Mouse (Mus musculus): ENCODE measurements around the gene Kbtbd7. TPM values are rescaled to one million over a fixed set of nuclear protein-coding genes. Genes with fewer than 3 reads are reported as not detected.
"Not testable (repeated sequence)": the region's sequence is repeated elsewhere in the genome, so short reads cannot be mapped to it uniquely, and the experiment has no call there.

Kbtbd7 gene
- polyA plus RNA-seq, 1 experiment from 2014 or later: 5.1 TPM

GRCm38 (mm10) chr14:79420083-79420685 lies 6.1 kb upstream of the Kbtbd7 start:
- WGBS (ENCODE audit: missing documents): 96% methylated on average over 20 of the region's 20 CpGs
- no peak overlapping the region for H3K4me3 ChIP-seq (ENCODE audit: inconsistent target)

GRCm38 (mm10) chr14:79426730-79427365 lies 537 bp downstream of the Kbtbd7 start:
- not testable (repeated sequence) for H3K4me3 ChIP-seq (ENCODE audit: inconsistent target); H3K36me3 ChIP-seq (ENCODE audit: inconsistent target); H3K27ac ChIP-seq
- peaks cover 13% of the 10 kb centered on the region; the same call in 1 of the 2 replicates for H3K79me2 ChIP-seq (ENCODE audit: inconsistent target)
- WGBS (ENCODE audit: missing documents): no CpG with 5 or more reads among the region's 59 CpGs

More at GRCm38 (mm10) chr14:79420083-79420685, 6.1 kb upstream of the Kbtbd7 start:
- H3K27ac ChIP-seq: no peak overlapping the region
- H3K36me3 ChIP-seq (ENCODE audit: inconsistent target): peaks cover 8% of the 10 kb centered on the region; the same call in 1 of the 2 replicates
- no peaks in the 10 kb centered on the region for H3K79me2 ChIP-seq (ENCODE audit: inconsistent target)

GRCm38 (mm10) chr14:79434068-79434467 lies 7.8 kb downstream of the Kbtbd7 start:
- Histone ChIP-seq H3K27ac (no peak overlapping the region), H3K36me3 (ENCODE audit: inconsistent target) (no peaks in the 10 kb centered on the region), H3K79me2 (ENCODE audit: inconsistent target) (no peaks in the 10 kb centered on the region; the same call in 1 of the 2 replicates), H3K4me3 (ENCODE audit: inconsistent target) (no peak overlapping the region)
- 100% methylated on average over 1 of the region's 1 CpGs for WGBS (ENCODE audit: missing documents)

GRCm38 (mm10) chr14:79440655-79441054 lies 14.3 kb downstream of the Kbtbd7 start:
- no peaks in the 10 kb centered on the region for H3K79me2 ChIP-seq (ENCODE audit: inconsistent target)
- no peaks in the 10 kb centered on the region for H3K36me3 ChIP-seq (ENCODE audit: inconsistent target)
- no peak overlapping the region for H3K27ac ChIP-seq
- H3K4me3 ChIP-seq (ENCODE audit: inconsistent target): no peak overlapping the region
- 88% methylated on average over 2 of the region's 2 CpGs for WGBS (ENCODE audit: missing documents)

GRCm38 (mm10) chr14:79441441-79441840 lies 15.1 kb downstream of the Kbtbd7 start:
- Histone ChIP-seq H3K79me2 (ENCODE audit: inconsistent target) (no peaks in the 10 kb centered on the region), H3K4me3 (ENCODE audit: inconsistent target) (no peak overlapping the region), H3K36me3 (ENCODE audit: inconsistent target) (no peaks in the 10 kb centered on the region), H3K27ac (peak overlapping the region; percentile 55)
- WGBS (ENCODE audit: missing documents): 2% methylated on average over 4 of the region's 5 CpGs

GRCm38 (mm10) chr14:79444601-79445000 lies 18.3 kb downstream of the Kbtbd7 start:
- Histone ChIP-seq H3K4me3 (ENCODE audit: inconsistent target) (no peak overlapping the region), H3K79me2 (ENCODE audit: inconsistent target) (no peaks in the 10 kb centered on the region), H3K36me3 (ENCODE audit: inconsistent target) (no peaks in the 10 kb centered on the region), H3K27ac (no peak overlapping the region)
- WGBS (ENCODE audit: missing documents): 91% methylated on average over 9 of the region's 9 CpGs

GRCm38 (mm10) chr14:79445055-79445620 lies 18.8 kb downstream of the Kbtbd7 start:
- Histone ChIP-seq H3K4me3 (ENCODE audit: inconsistent target) (no peak overlapping the region), H3K79me2 (ENCODE audit: inconsistent target) (no peaks in the 10 kb centered on the region), H3K36me3 (ENCODE audit: inconsistent target) (no peaks in the 10 kb centered on the region), H3K27ac (no peak overlapping the region)
- WGBS (ENCODE audit: missing documents): 70% methylated on average over 16 of the region's 16 CpGs

GRCm38 (mm10) chr14:79451681-79452590 lies 25.6 kb downstream of the Kbtbd7 start, which contains the start of gene Kbtbd6:
Kbtbd6 (plus strand) TSS chr14:79451835.
- H3K27ac ChIP-seq; H3K79me2 ChIP-seq (ENCODE audit: inconsistent target); H3K36me3 ChIP-seq (ENCODE audit: inconsistent target): not testable (repeated sequence)
- WGBS (ENCODE audit: missing documents): 2% methylated on average over 26 of the region's 89 CpGs
- peak within 1 kb of the TSS; percentile 28 for H3K4me3 ChIP-seq (ENCODE audit: inconsistent target)

- H3K36me3 ChIP-seq (ENCODE audit: inconsistent target); H3K27ac ChIP-seq; H3K4me3 ChIP-seq (ENCODE audit: inconsistent target); H3K79me2 ChIP-seq (ENCODE audit: inconsistent target): not testable (repeated sequence)
- WGBS (ENCODE audit: missing documents): 94% methylated on average over 4 of the region's 10 CpGs
Measured at GRCm38 (mm10) chr14:79452591-79452934, 26.3 kb downstream of the Kbtbd7 start.

- no peak overlapping the region for H3K4me3 ChIP-seq (ENCODE audit: inconsistent target)
- whole genome bisulfite sequencing (ENCODE audit: missing documents): 60% methylated on average over 1 of the region's 1 CpGs
- H3K36me3 ChIP-seq (ENCODE audit: inconsistent target): peaks cover 26% of the 10 kb centered on the region; the same call in 1 of the 2 replicates
- no peak overlapping the region for H3K27ac ChIP-seq
- no peaks in the 10 kb centered on the region for H3K79me2 ChIP-seq (ENCODE audit: inconsistent target)
Measured at GRCm38 (mm10) chr14:79460401-79460800, 34.1 kb downstream of the Kbtbd7 start.

- Histone ChIP-seq H3K4me3 (ENCODE audit: inconsistent target) (no peak overlapping the region), H3K36me3 (ENCODE audit: inconsistent target) (peaks cover 27% of the 10 kb centered on the region; the same call in 1 of the 2 replicates), H3K27ac (no peak overlapping the region), H3K79me2 (ENCODE audit: inconsistent target) (no peaks in the 10 kb centered on the region)
- 43% methylated on average over 4 of the region's 4 CpGs for WGBS (ENCODE audit: missing documents)
Measured at GRCm38 (mm10) chr14:79460988-79461387, 34.7 kb downstream of the Kbtbd7 start.

GRCm38 (mm10) chr14:79465623-79466022 lies 39.3 kb downstream of the Kbtbd7 start:
- Histone ChIP-seq H3K27ac (no peak overlapping the region), H3K79me2 (ENCODE audit: inconsistent target) (no peaks in the 10 kb centered on the region), H3K36me3 (ENCODE audit: inconsistent target) (peaks cover 54% of the 10 kb centered on the region), H3K4me3 (ENCODE audit: inconsistent target) (no peak overlapping the region)
- 91% methylated on average over 1 of the region's 1 CpGs for WGBS (ENCODE audit: missing documents)

- H3K36me3 ChIP-seq (ENCODE audit: inconsistent target): peaks cover 68% of the 10 kb centered on the region
- WGBS (ENCODE audit: missing documents): 21% methylated on average over 3 of the region's 3 CpGs
- H3K27ac ChIP-seq: no peak overlapping the region
- H3K79me2 ChIP-seq (ENCODE audit: inconsistent target): no peaks in the 10 kb centered on the region
- H3K4me3 ChIP-seq (ENCODE audit: inconsistent target): no peak overlapping the region
Measured at GRCm38 (mm10) chr14:79467621-79468020, 41.3 kb downstream of the Kbtbd7 start.

GRCm38 (mm10) chr14:79473384-79473783 lies 47.1 kb downstream of the Kbtbd7 start:
- WGBS (ENCODE audit: missing documents): 90% methylated on average over 2 of the region's 2 CpGs
- H3K27ac ChIP-seq: no peak overlapping the region
- peaks cover 57% of the 10 kb centered on the region for H3K36me3 ChIP-seq (ENCODE audit: inconsistent target)
- H3K4me3 ChIP-seq (ENCODE audit: inconsistent target): no peak overlapping the region
- H3K79me2 ChIP-seq (ENCODE audit: inconsistent target): peaks cover 28% of the 10 kb centered on the region

All from macrophage (primary cell).